Mouse (Mus musculus): ENCODE results near the gene Gm6685.
"Not testable (repeated sequence)": the region's sequence is repeated elsewhere in the genome, so short reads cannot be mapped to it uniquely, and the experiment has no call there.

Gm6685 gene

DNA sequence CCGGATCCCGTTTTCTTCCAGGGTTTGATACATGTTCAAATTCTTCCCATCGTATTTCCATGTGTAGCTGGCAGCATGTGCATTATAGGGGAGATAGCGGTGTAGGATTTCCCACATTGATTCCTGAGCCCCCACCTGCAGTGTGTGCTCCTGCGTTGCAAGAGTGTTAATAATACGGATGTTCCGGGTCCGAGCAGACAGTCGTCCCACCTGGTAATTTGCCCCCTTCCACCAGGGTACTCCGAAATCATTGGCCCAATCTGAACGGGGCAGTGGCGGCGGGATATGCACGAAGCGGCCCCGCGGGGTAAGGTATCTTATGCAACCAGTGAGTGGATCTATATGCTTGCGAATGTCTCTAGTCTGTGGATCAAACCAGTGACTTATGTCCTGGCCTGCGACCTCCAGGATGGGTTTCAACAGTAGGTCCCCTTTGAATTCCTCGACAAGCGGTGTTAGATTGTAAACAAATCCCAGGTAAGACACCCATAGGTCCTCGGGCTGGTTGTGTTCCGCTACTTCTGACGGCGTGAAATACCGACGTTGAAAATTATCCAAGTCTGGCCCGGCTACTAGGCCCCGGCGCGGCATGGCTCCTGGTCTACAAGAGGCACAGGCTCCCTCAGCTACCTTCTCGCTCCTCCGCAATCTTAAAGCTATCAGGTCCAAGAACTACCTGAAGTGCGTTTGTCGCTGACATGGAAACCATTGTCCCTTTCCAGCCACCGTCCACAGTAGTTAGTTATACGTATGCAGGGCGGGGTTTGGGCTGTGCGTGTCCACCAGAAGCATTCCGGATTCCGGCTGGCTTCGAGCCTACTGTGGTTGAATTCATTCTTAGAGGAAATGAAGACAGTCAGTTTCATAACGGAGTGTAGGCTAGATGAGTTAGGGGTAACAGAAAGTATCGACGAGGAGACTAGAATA is at the start of gene Gm6685:
TSS of gene Gm6685 (minus strand) at position 644 of the 927 bp plus-strand sequence.
- in situ Hi-C loops (cut with MseI, MboI) = not testable (repeated sequence)

DNA sequence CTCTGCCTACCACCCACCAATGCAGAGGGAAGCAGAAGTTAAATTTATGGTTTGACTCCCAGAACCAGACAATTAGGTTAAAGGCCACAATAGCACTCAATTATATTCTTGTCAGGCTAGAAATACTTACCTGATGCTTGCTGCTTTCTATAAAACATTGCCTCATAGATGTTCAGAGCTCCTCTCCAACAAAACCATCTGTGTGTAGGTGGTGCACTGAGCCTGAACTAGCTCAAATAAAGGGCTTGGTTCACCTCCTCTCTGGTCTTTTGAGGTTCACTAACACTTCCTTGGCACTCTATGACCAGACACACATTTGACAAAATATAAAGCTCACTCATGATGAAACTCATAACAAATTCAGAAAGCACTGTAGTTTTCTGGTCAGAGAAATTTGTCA is 36.2 kb upstream of the Gm6685 start:
- in situ Hi-C loops (cut with MseI, MboI) = no loop called here

DNA sequence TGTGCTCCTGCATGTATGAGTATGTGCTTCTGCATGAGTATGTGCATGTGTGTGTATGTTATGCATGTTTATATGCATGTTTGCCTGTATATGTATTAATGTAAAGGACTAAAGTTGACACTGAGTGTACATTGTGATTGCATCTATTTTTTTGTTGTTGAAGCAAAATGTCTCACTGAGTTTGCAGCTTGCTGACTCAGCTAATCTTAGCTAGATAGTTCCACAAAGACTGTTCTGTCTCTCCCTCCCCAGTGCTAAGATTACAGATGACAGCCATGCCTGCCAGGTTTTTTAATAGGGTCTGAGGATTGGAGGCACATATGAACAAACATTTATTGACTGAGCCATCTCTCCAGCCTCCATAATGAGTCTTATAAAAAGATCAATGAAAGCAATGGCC is 35.0 kb upstream of the Gm6685 start:
- in situ Hi-C loops (cut with MseI, MboI) = no loop called here

DNA sequence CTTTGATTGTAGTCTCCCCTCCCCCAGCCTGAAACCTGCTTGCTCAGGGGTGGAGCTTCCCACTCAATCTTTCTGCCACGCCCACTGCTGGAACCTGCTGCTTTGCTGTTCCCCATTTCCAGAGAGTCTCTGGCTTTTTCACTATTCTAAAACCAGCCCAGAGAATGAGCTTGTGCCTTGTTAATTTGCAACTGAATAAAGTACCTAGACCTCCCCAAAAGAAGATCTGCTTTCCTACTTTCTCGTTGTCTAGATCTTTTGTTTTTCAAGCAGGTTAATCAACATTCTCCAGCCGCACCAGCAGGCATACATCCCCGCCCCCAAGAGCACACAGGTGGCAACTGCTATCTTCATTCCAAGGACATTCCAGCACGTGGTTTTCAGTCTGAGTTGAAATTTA is 31.7 kb upstream of the Gm6685 start:
- in situ Hi-C loops (cut with MseI, MboI) = not testable (repeated sequence)

DNA sequence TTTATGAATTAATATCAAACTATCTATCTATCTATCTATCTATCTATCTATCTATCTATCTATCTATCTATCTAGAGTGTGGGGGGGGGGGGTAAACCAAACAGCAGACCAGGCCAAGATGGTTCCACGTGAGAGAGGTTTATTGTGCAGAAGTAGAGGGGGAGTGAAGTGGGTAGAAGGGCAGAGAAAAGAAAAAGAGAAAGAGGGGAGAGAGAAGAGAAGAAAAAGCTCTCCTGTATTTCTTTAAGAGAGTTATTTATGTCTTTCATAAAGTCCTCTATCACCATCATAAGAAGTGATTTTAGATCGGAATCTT is 26.2 kb upstream of the Gm6685 start:
- in situ Hi-C loops (cut with MseI, MboI) = no loop called here

DNA sequence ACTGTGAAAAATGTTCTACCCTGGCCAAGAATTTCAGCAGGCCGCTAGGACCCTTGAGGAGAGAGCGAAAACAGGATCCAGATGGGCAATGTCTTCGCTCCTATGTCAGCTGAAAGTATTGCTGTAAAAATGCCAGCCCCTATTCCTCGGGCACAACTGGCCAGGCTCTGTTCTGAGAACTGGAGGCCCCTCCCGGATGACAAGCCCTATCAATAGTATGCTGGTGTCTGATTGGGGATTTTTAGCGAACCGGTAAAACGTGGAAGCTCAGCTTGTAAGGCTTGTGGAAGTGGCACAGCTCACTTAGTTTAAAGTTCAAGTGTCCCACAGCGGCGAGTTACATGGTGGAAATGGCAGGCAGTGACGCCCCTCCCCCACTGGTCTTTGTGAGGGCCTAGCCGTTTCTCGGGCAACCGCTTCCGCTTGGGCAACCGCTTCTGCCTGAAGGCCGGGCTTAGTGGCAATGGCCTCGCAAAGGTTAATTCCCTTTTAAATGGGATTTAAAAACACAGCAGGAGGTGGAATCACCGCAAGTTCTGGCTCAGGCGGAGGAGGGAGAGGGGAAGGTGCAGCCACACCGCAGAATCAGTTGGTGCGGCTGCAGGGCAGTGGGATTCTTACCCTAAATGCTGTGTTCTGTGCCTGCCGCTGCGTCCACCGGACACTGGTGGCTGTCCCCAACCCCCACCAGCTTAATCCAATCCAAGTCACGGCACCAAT is 25.7 kb upstream of the Gm6685 start:
- in situ Hi-C loops (cut with MseI, MboI) = no loop called here

DNA sequence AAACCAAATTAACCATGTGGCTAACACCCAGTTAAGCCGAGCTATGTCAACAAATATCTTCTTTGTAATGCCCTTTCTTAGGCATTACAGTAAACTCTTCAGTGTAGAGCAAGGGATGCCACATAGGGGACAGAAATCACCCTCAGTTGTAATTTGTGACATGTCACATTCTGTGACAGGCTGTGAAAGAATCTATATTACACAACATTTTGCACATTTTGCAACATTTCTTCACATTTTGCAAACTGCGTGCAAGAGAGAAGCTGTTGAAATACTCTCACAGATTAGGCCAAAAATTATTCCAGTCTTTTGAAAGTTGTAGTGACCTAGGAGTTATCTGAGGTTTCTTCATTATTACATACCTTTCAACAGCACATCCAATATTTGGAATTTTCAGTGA is 3.8 kb upstream of the Gm6685 start:
- in situ Hi-C loops (cut with MseI, MboI) = no loop called here

DNA sequence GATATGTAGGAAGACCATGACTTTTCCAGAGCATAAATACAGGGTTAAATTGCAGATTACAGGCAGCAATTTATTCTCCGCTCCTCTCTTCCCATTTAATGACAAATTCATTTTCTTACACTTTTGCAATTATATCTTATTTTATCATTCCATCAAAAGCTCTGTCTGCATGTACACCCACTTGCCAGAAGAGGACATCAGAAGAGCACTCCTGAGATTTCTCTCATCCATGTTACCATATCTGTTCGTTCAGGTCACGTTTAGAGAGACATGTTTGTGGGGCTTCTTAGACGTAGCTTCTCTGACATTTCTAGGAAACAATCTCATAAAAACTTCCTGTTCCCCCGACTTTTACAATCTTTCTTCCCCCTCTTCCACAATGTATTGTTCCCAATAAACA is 2.2 kb upstream of the Gm6685 start:
- in situ Hi-C loops (cut with MseI, MboI) = no loop called here

DNA sequence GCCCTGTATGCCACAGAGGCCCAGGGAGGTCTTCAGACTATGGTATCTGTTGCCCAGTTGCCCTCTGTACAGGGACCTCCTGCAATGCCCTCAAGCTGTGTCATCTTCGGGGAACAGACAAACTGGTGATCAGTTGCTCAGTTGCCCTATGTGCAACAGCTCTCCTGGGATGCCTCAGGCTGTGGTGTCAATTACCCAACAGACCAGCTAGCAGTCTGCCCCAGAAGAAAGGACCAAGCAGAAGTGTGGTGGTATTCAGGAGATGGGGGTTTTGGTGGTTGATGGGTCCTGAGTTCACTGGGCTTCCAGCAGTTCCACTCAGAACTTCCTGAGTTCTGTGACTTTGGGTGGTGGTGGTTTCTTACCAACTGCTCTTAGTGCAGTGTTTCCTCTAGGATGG is 11.8 kb downstream of the Gm6685 start:
- in situ Hi-C loops (cut with MseI, MboI) = no loop called here

DNA sequence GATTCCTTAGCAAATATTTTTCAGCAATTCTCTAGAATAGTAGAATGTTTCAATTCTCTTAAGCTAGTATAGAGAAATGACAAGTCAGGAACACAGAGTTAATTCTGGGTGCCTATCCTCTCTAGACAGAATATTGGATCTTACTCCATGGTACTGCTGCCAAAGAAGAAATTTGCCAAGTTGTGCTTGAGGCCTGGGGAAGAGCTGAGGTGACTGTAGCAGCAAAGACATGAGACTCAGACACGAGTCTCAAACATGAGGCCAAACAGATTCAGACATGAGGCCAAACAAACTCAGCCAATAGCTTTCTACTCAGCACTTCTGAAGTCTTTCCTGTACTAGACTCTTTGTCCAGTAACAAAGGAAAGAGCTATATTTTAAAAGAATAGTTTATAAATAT is 26.3 kb downstream of the Gm6685 start:
- in situ Hi-C loops (cut with MseI, MboI) = no loop called here

DNA sequence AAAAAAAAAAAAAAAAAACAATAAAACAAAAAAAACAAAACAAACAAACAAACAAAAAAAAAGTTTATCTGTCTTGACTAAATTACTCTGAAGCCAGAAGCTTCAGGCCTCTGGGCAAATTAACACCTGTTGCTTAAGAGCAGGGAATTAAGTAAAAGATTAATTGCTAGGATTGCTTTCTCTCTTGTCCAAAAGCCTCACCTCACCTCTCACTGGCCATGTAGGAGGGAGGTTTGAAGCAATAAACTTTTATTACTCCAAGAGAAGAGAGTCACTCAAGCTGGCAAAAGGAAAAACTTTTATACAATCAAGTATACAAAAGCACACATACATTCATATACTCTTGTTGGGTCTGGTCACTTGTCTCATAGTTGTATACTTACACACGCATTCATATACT is 31.9 kb downstream of the Gm6685 start:
- in situ Hi-C loops (cut with MseI, MboI) = no loop called here

DNA sequence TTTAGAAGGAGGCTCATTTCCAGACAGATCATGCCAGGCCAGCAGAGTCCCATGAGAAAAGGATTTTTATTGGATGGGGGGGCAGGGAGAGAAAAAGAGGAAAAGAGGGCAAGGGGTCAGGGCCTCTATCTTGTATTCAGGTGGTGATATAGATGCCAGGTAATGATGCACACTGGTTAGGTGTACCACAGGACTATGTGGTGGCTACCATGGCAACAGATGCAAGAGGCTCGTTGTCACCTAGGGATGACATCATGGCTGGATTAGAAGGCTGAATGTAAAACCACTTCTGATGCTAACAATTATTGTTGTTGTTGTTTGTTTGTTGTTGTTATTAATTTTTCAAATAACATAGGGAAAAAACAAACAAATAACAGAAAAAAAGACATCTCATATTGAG is 49.2 kb downstream of the Gm6685 start:
- in situ Hi-C loops (cut with MseI, MboI) = no loop called here

Measured in mouse trophoblast stem cell (cell line).